Mouse (Mus musculus): ENCODE results near the gene Rrn3.
"Not testable (repeated sequence)": the region's sequence is repeated elsewhere in the genome, so short reads cannot be mapped to it uniquely, and the experiment has no call there.

DNA sequence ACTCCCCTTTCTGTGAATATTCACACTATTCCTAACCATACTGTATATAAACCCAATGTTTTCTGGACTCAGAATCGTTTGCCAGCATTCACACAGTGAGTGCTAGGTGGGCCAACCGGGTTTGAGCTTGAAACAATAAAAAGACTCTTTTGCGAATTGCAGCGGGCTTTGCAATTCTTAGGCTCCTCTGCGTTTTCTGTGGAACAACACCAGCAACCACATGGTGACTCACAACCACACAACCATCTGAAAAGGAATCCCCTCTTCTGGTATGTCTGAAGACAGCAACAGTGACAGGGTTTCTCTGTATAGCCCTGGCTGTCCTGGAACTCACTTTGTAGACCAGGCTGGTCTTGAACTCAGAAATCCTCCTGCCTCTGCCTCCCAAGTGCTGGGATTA is 8.5 kb upstream of the Rrn3 start:
- TF ChIP-seq MAZ (IDR thresholded peaks at IDR 0.05; ENCODE audit: low read depth, low read length); POLR2A (IDR thresholded peaks at IDR 0.05; ENCODE audit: low read depth, low read length); ZMIZ1 (IDR thresholded peaks at IDR 0.05; ENCODE audit: low read depth, low read length); TCF12 (IDR thresholded peaks at IDR 0.05; ENCODE audit: low read depth, low read length); CTCF (conservative IDR thresholded peaks at IDR 0.05 in 1 of 2, IDR thresholded peaks at IDR 0.05 in 1 of 2; ENCODE audit: low read depth in 2 of 2, low read length in 2 of 2); TBP (conservative IDR thresholded peaks at IDR 0.05; ENCODE audit: low read depth, low read length); EP300 (IDR thresholded peaks at IDR 0.05; ENCODE audit: low read length): not testable (repeated sequence)
